8 mouse cellular contexts compared by ENCODE assay signal in genomic region chr7:120865100-120865499, GRCm38 (mm10). TPM values are rescaled to one million over a fixed set of nuclear protein-coding genes. Genes with fewer than 3 reads are reported as not detected.
DNase-seq lines count a peak whose midpoint lies in the region; ATAC-seq and TF ChIP-seq lines count a peak whose summit lies in the region.

No protein-coding gene starts in this region.

- H3K4me3 ChIP-seq in kidney, adult 2 months (ENCODE audit: insufficient read depth, low read depth, low read length), result no peak overlapping the region
- H3K4me3 ChIP-seq in lung, postnatal 0 days (ENCODE audit: low read depth, low read length), result no peak overlapping the region

- H3K9ac ChIP-seq in lung, postnatal 0 days (replicated peaks; ENCODE audit: low read depth), result no peak overlapping the region

- TF ChIP-seq EP300 in lung, postnatal 0 days (IDR thresholded peaks at IDR 0.05), result 0 out of 2 replicates have a peak, but pooled peaks have one; percentile 18

- TF ChIP-seq POLR2A in kidney, adult 2 months (IDR thresholded peaks at IDR 0.05; ENCODE audit: low read depth, low read length), result no peak

- 33% methylated on average over 7 of the region's 7 CpGs for WGBS in kidney, adult 2 months
- WGBS in lung, postnatal 0 days, result 3% methylated on average over 7 of the region's 7 CpGs

- no peaks in the 10 kb centered on the region for H3K4me1 ChIP-seq in kidney, adult 2 months (ENCODE audit: control insufficient read depth, insufficient read depth, low read length)
- H3K4me1 ChIP-seq in lung, postnatal 0 days (ENCODE audit: insufficient read depth, low read depth, low read length), result peaks cover 32% of the 10 kb centered on the region; the same call in 1 of the 2 replicates

- H3K4me2 ChIP-seq in lung, postnatal 0 days (replicated peaks; ENCODE audit: low read depth, low read length), result peak overlapping the region; percentile 46

- no peak overlapping the region for H3K27ac ChIP-seq in kidney, adult 2 months (ENCODE audit: insufficient read depth, low read depth, low read length)
- H3K27ac ChIP-seq in lung, postnatal 0 days (ENCODE audit: low read length), result peak overlapping the region; percentile 82

- TF ChIP-seq CTCF in kidney, adult 2 months (conservative IDR thresholded peaks at IDR 0.05; ENCODE audit: insufficient read depth, insufficient read length, low read depth, low read length), result no peak
- TF ChIP-seq CTCF in lung, postnatal 0 days (IDR thresholded peaks at IDR 0.05), result no peak

- DNase-seq in ES-CJ7 (ENCODE audit: low read depth, low spot score), result peak; percentile 17
- peak; percentile 71 for DNase-seq in c-Kit-positive CD71-negative TER-119-negative erythroid progenitor cells, embryonic 14.5 days (ENCODE audit: low read depth)
- peak; percentile 66 to 74 for DNase-seq in heart, adult 18-20 months
- peak; percentile 48 for DNase-seq in kidney, adult 2 months
- peak; percentile 73 for DNase-seq in lung, postnatal 0 days (ENCODE audit: low spot score)
- peak; percentile 56 for DNase-seq in retina, embryonic 14.5 days (ENCODE audit: low spot score)
- DNase-seq in layer of hippocampus, adult 11-12 months (ENCODE audit: low spot score), result no peak
- DNase-seq in left cerebral cortex, adult 9 months (ENCODE audit: low spot score in 2 of 2), result no peak

- no peaks in the 10 kb centered on the region for H3K27me3 ChIP-seq in kidney, adult 2 months (replicated peaks; ENCODE audit: control insufficient read depth, insufficient read depth, low read length)
- H3K27me3 ChIP-seq in lung, postnatal 0 days (replicated peaks; ENCODE audit: insufficient read depth, low read length), result no peaks in the 10 kb centered on the region

- no peaks in the 10 kb centered on the region for H3K36me3 ChIP-seq in kidney, adult 2 months (ENCODE audit: control insufficient read depth, insufficient read depth, low read length)
- no peaks in the 10 kb centered on the region for H3K36me3 ChIP-seq in lung, postnatal 0 days (ENCODE audit: insufficient read depth, low read length)

- ATAC-seq in lung, postnatal 0 days, result peak; percentile 76

- no peaks in the 10 kb centered on the region for H3K9me3 ChIP-seq in lung, postnatal 0 days (ENCODE audit: low read length)

RNA-seq across cellular contexts. Expression of gene Eef2k, which starts 22.5 kb away (rescaled TPM):
- total RNA-seq in heart, adult 18-20 months (2021), result 10 to 100 TPM; 23.0 to 23.5 TPM
- 5.5 and 6.4 TPM in 2 replicates for polyA plus RNA-seq in kidney, adult 2 months (2012; rRNA removed)
- 16.0 and 16.8 TPM in 2 replicates for polyA plus RNA-seq in lung, postnatal 0 days (2015; fragmentation: Nextera tagmentation; extraction: Ambion mirVana)

RNA-seq across cellular contexts. Expression of gene Polr3e, which starts 52.4 kb away (rescaled TPM):
- 1 to 10 TPM; 8.8 to 9.2 TPM for total RNA-seq in heart, adult 18-20 months (2021)
- 25.9 and 26.9 TPM in 2 replicates for polyA plus RNA-seq in kidney, adult 2 months (2012; rRNA removed)
- polyA plus RNA-seq in lung, postnatal 0 days (2015; fragmentation: Nextera tagmentation; extraction: Ambion mirVana), result 14.4 and 14.6 TPM in 2 replicates

RNA-seq across cellular contexts. Expression of gene Gm5737, which starts 52.9 kb away (rescaled TPM):
- under 1 TPM; 0.20 to 0.31 TPM for total RNA-seq in heart, adult 18-20 months (2021)
- not detected in 2 replicates for polyA plus RNA-seq in kidney, adult 2 months (2012; rRNA removed)
- not detected in 2 replicates for polyA plus RNA-seq in lung, postnatal 0 days (2015; fragmentation: Nextera tagmentation; extraction: Ambion mirVana)

Comparison
In these comparisons a context has a peak if more than half of its experiments do, and no peak if none do; other contexts are left out.
1. DNase-seq: peak in ES-CJ7 (single experiment), c-Kit-positive CD71-negative TER-119-negative erythroid progenitor cells, embryonic 14.5 days (single experiment), heart, adult 18-20 months (2 of 2), kidney, adult 2 months (single experiment), lung, postnatal 0 days (single experiment) and retina, embryonic 14.5 days (single experiment); none in layer of hippocampus, adult 11-12 months (single experiment) and left cerebral cortex, adult 9 months (0 of 2).